Mouse (Mus musculus): ENCODE data around the gene Ccdc87.
"Not testable (repeated sequence)": the region's sequence is repeated elsewhere in the genome, so short reads cannot be mapped to it uniquely, and the experiment has no call there.

GRCm38 (mm10) chr19:4874613-4875012 lies 35.4 kb downstream of the Ccdc87 start:
- not testable (repeated sequence) for TF ChIP-seq POLR2A (IDR thresholded peaks at IDR 0.05; ENCODE audit: low read depth, low read length); MAX (IDR thresholded peaks at IDR 0.05; ENCODE audit: low read length); USF1 (IDR thresholded peaks at IDR 0.05; ENCODE audit: low read depth, low read length); E2F4 (IDR thresholded peaks at IDR 0.05; ENCODE audit: insufficient replicate concordance, low read depth, low read length); ELF1 (IDR thresholded peaks at IDR 0.05; ENCODE audit: low read depth, low read length); UBTF (IDR thresholded peaks at IDR 0.05; ENCODE audit: low read depth, low read length)

All from CH12.LX (cell line).